Mouse (Mus musculus) granulocyte monocyte progenitor cell, adult 5-6 weeks (primary cell): ENCODE data around the gene Ociad1. TPM values are rescaled to one million over a fixed set of nuclear protein-coding genes. Genes with fewer than 3 reads are reported as not detected.

Source experiments
- ATAC-seq: replicated peaks from 2 replicates; pipeline ENCODE4 v1.8.0; 2016; ENCODE audit warnings: mild to moderate bottlenecking, moderate TSS enrichment, inconsistent platforms; ENCODE audit not compliant: poor library complexity, severe bottlenecking
- total RNA-seq, 2 experiments: library from RNA; stranded (forward) in 1 of 2; stranded (reverse) in 1 of 2; fragments of 200-712, 200-1000 nt in 1 of 2; fragments of >200 nt in 1 of 2; fragmentation: Nextera tagmentation in 1 of 2; gene quantifications; 2 replicates each; pipeline ENCODE4 v1.2.3; 2014 to 2017

Gene Ociad1
- total RNA-seq (2014; fragmentation: Nextera tagmentation) (197 and 204 TPM in 2 replicates), total RNA-seq (2017) (272 and 305 TPM in 2 replicates)

- peak; percentile 94 for ATAC-seq
Observed at GRCm38 (mm10) chr5:73292502-73293457, at the start of gene Ociad1. TSS of gene Ociad1 (plus strand) at chr5:73292784.

- ATAC-seq = no peak
Observed at GRCm38 (mm10) chr5:73244403-73244802, 48.2 kb upstream of the Ociad1 start.

GRCm38 (mm10) chr5:73246414-73246813 lies 46.2 kb upstream of the Ociad1 start:
- ATAC-seq = no peak

GRCm38 (mm10) chr5:73248211-73248610 lies 44.4 kb upstream of the Ociad1 start:
- ATAC-seq = no peak

GRCm38 (mm10) chr5:73249341-73249740 lies 43.2 kb upstream of the Ociad1 start:
- ATAC-seq = no peak

- ATAC-seq = no peak
Observed at GRCm38 (mm10) chr5:73252739-73253138, 39.8 kb upstream of the Ociad1 start.

GRCm38 (mm10) chr5:73254660-73255059 lies 37.9 kb upstream of the Ociad1 start:
- ATAC-seq = no peak

GRCm38 (mm10) chr5:73255321-73256251 lies 37.0 kb upstream of the Ociad1 start:
- ATAC-seq = peak; percentile 4

GRCm38 (mm10) chr5:73256352-73257065 lies 36.1 kb upstream of the Ociad1 start, which contains the start of gene Fryl:
TSS of gene Fryl (minus strand) at chr5:73256619.
- ATAC-seq = peak; percentile 83

- peak; percentile 28 for ATAC-seq
Observed at GRCm38 (mm10) chr5:73257096-73257495, 35.5 kb upstream of the Ociad1 start.

- no peak for ATAC-seq
Observed at GRCm38 (mm10) chr5:73257723-73258122, 34.9 kb upstream of the Ociad1 start.

- ATAC-seq = no peak
Observed at GRCm38 (mm10) chr5:73264122-73264521, 28.5 kb upstream of the Ociad1 start.

- no peak for ATAC-seq
Observed at GRCm38 (mm10) chr5:73265460-73265859, 27.1 kb upstream of the Ociad1 start.

GRCm38 (mm10) chr5:73268636-73269213 lies 23.9 kb upstream of the Ociad1 start:
- no peak for ATAC-seq

GRCm38 (mm10) chr5:73270612-73271011 lies 22.0 kb upstream of the Ociad1 start:
- ATAC-seq = no peak

GRCm38 (mm10) chr5:73273171-73273570 lies 19.4 kb upstream of the Ociad1 start:
- ATAC-seq = no peak

- no peak for ATAC-seq
Observed at GRCm38 (mm10) chr5:73274941-73275340, 17.6 kb upstream of the Ociad1 start.

- no peak for ATAC-seq
Observed at GRCm38 (mm10) chr5:73279190-73279589, 13.4 kb upstream of the Ociad1 start.

GRCm38 (mm10) chr5:73279732-73280566 lies 12.6 kb upstream of the Ociad1 start:
- ATAC-seq = peak; percentile 44; the same call in 1 of the 2 replicates
